Mouse (Mus musculus) liver, embryonic 16.5 days (tissue): ENCODE data around the gene Prkd2. TPM values are rescaled to one million over a fixed set of nuclear protein-coding genes. Genes with fewer than 3 reads are reported as not detected.

Source experiments
- ATAC-seq: fragments of 200-750 bp; cut with Nextera tagmentation; 2 replicates; pipeline ENCODE4 v1.8.0; 2017; ENCODE audit warnings: low read depth, mild to moderate bottlenecking, moderate number of reproducible peaks, moderate library complexity
- H3K27ac ChIP-seq: fragments of 300-500 bp; sonication (generic); 2 replicates; pipeline ENCODE4 v1.5.1; 2014; ENCODE audit warnings: mild to moderate bottlenecking, low read length
- H3K27me3 ChIP-seq: fragments of 300-500 bp; sonication (generic); 2 replicates; pipeline ENCODE4 v1.6.1; 2014; ENCODE audit warnings: low read depth, low read length, mixed read lengths; ENCODE audit not compliant: control insufficient read depth, insufficient read depth
- H3K36me3 ChIP-seq: fragments of 300-500 bp; sonication (generic); 2 replicates; pipeline ENCODE4 v1.6.1; 2014; ENCODE audit warnings: mild to moderate bottlenecking; ENCODE audit not compliant: control insufficient read depth, insufficient read depth
- H3K4me1 ChIP-seq: fragments of 300-500 bp; sonication (generic); 2 replicates; pipeline ENCODE4 v1.6.1; 2014; ENCODE audit warnings: low read depth, low read length, mixed read lengths; ENCODE audit not compliant: control insufficient read depth
- H3K4me2 ChIP-seq: fragments of 300-500 bp; sonication (generic); 2 replicates; pipeline ENCODE4 v1.6.1; 2014; ENCODE audit warnings: low read depth, low read length, mixed read lengths
- H3K4me3 ChIP-seq: fragments of 300-500 bp; sonication (generic); 2 replicates; pipeline ENCODE4 v1.5.1; 2014; ENCODE audit warnings: low read depth, mild to moderate bottlenecking, low read length
- H3K9ac ChIP-seq: fragments of 300-500 bp; sonication (generic); 2 replicates; pipeline ENCODE4 v1.6.1; 2014; ENCODE audit warnings: low read depth, low read length
- H3K9me3 ChIP-seq: fragments of 300-500 bp; sonication (generic); replicated peaks from 2 replicates; pipeline ENCODE4 v1.6.1; 2016; ENCODE audit warnings: low read length; ENCODE audit not compliant: control insufficient read depth
- WGBS: fragments of 180-500 bp; shearing (Covaris S2); extraction: QIAGEN DNeasy Blood & Tissue Kit; methylation state at CpG from one replicate; pipeline ENCODE4 v1.1.7; 2014; ENCODE audit not compliant: insufficient replicate concordance; 5-methylcytosine and 5-hydroxymethylcytosine counted together
- polyA plus RNA-seq: library from polyadenylated mRNA; unstranded; fragments of >200 nt; fragmentation: Nextera tagmentation; extraction: Ambion mirVana; gene quantifications from 2 replicates; pipeline ENCODE4 v1.2.1, GENCODE M21; 2015

Prkd2 gene
- polyA plus RNA-seq, 1 experiment from 2014 or later, result 3.6 TPM

DNA sequence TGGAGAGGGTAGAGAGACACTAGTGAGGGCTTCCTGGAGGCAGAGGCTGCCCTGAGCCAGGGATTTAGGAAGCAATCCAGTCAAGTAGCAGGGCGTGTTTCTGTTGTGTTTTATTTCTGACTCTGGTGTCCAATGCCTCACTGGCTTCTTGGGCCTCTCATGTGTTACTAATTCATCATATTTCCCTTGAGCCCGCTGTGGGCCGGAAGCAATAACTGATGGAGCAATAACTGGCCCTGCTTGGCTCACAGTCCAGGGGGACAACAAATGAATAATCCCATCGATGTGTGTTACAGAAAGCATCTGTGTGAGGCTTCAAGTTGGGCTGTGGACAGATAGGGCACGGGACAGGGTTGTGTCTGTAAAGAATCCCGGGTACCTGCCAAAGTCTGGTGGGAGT is 69.7 kb downstream of the Prkd2 start:
- Histone ChIP-seq H3K36me3 (peaks cover 27% of the 10 kb centered on the region), H3K4me1 (no peaks in the 10 kb centered on the region; the same call in 1 of the 2 replicates), H3K4me3 (no peak overlapping the region), H3K4me2 (no peak overlapping the region), H3K27ac (no peak overlapping the region), H3K9me3 (no peaks in the 10 kb centered on the region), H3K27me3 (peaks cover 10% of the 10 kb centered on the region), H3K9ac (no peak overlapping the region)
- WGBS, result 71% methylated on average over 6 of the region's 6 CpGs
- ATAC-seq, result no peak

DNA sequence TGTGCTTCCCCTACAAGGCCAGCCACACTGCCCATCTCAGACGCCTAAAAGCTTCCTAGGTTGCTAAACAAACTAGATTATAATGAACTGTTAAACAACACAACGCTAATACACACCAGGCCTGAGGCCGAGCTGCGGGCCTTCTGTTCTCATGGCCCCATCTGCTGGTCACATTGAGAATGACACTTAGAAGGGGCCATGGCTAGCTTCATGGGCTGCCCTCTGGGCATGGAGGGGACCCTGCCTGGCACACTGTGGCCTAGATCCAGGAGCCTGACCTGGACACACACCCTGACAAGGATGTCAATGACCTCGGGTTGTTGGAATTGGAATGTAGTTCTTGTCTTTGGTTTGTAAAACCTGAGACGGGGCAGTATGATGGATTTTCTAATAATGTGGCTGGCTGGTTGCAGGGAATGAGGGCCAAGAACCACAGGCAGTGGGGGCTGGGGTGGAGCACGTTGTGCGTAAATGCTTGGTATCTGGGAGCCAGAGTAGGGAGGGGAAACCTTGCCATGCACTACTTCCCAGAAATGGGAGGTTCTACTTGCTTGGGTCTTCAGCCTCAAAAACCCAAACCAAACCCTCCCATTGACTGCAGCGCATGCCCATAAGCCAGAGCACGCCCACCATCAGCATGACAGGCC is 71.2 kb downstream of the Prkd2 start:
- peak; percentile 25; the same call in 1 of the 2 replicates for ATAC-seq
- 31% methylated on average over 10 of the region's 10 CpGs for WGBS
- Histone ChIP-seq H3K4me2 (no peak overlapping the region), H3K27ac (no peak overlapping the region), H3K4me1 (peaks cover 2% of the 10 kb centered on the region), H3K36me3 (peaks cover 42% of the 10 kb centered on the region), H3K9me3 (no peaks in the 10 kb centered on the region), H3K27me3 (peaks cover 4% of the 10 kb centered on the region), H3K9ac (no peak overlapping the region), H3K4me3 (no peak overlapping the region)

DNA sequence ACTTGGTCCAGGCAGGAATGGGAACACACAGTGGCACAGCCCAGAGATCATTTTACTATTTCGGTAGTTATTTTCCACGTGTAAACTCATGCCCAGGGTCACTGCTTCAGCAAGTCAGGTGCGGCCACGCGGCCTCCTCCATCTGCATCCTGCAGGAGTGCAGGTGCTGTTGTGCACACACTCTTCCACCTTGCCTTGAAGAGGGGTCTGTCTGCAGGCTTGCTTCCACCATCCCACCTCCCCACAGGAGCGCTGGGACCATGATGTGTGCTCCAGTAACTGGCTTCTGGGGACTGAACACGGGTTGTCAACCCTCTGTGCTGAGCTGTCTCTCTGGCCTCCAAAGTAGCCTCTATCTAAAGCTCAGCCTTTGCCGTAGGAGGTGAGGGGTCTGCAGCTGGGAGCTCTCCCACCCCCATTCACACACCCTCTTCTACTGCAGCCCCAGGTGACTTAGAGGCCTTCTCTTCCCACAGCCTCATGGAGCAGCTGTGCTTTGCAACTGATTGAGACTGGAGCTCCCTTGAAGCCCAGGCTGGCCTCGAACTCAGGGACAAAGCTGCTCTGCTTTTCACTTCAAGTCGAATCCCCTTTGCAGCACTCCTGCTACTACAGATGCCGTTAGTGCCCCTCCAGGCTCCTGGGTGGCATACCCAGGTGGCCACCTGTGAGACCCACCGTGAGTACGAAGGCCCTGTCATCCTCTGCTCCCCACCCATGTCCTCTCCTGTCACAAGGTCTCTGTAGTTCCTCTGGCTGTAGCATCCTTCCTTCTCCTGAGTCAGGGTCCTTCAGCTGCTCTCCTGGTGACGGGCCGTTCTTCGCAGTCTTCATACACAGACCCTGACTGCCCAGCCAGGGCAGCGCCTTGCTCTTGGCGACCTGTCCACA is 72.0 kb downstream of the Prkd2 start:
- 83% methylated on average over 18 of the region's 18 CpGs for WGBS
- no peak overlapping the region for H3K4me3 ChIP-seq
- no peak overlapping the region for H3K27ac ChIP-seq
- no peak overlapping the region for H3K4me2 ChIP-seq
- H3K9me3 ChIP-seq, result no peaks in the 10 kb centered on the region
- ATAC-seq, result no peak
- no peaks in the 10 kb centered on the region for H3K27me3 ChIP-seq
- peaks cover 10% of the 10 kb centered on the region for H3K4me1 ChIP-seq
- H3K9ac ChIP-seq, result no peak overlapping the region
- peaks cover 44% of the 10 kb centered on the region for H3K36me3 ChIP-seq

DNA sequence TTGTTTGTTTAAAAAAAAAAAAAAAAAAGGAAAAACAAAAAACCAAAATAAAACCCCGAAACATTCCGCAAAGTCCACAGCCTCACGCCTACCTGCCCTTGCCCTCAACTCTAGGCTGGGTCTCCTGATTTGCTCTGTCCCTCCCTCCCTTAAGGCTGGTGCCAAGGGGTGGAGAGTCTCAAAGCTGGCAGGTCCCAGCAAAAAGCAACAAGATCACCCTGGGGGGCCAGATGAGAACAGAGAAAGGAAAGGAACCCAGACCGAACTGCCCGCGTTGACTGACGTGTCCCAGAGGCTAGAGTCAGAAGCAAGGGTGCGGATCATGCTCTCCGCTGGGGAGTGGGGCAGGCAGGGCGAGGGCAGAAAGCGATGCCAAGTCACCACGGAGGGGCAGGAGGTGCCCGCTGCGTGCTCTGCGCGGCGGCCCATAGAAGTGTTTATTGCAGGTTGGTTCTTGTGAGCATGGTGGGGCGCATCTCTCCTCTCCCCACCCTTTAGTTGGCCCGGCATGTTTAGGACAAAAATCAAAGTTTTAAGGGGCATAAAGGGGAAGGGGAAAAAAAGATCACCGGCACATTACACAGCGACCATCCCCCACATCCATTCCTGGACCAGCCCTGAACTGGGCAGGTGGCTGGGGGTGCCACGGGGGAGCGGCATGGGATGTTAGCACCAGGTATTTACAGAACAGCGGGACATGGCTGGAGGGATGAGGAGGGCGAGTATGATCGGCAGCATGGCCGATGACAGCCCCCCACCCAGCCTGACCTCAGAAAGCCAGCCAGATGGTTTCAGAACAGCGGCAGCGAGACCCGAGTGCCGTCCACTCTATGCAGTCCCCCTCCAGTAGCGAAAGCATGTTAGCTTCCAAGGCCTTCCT is 73.0 kb downstream of the Prkd2 start:
- Histone ChIP-seq H3K4me2 (no peak overlapping the region), H3K36me3 (peaks cover 44% of the 10 kb centered on the region), H3K9me3 (no peaks in the 10 kb centered on the region), H3K27ac (no peak overlapping the region), H3K27me3 (no peaks in the 10 kb centered on the region), H3K4me3 (no peak overlapping the region), H3K9ac (no peak overlapping the region), H3K4me1 (peaks cover 18% of the 10 kb centered on the region)
- ATAC-seq, result no peak
- 91% methylated on average over 32 of the region's 32 CpGs for WGBS

DNA sequence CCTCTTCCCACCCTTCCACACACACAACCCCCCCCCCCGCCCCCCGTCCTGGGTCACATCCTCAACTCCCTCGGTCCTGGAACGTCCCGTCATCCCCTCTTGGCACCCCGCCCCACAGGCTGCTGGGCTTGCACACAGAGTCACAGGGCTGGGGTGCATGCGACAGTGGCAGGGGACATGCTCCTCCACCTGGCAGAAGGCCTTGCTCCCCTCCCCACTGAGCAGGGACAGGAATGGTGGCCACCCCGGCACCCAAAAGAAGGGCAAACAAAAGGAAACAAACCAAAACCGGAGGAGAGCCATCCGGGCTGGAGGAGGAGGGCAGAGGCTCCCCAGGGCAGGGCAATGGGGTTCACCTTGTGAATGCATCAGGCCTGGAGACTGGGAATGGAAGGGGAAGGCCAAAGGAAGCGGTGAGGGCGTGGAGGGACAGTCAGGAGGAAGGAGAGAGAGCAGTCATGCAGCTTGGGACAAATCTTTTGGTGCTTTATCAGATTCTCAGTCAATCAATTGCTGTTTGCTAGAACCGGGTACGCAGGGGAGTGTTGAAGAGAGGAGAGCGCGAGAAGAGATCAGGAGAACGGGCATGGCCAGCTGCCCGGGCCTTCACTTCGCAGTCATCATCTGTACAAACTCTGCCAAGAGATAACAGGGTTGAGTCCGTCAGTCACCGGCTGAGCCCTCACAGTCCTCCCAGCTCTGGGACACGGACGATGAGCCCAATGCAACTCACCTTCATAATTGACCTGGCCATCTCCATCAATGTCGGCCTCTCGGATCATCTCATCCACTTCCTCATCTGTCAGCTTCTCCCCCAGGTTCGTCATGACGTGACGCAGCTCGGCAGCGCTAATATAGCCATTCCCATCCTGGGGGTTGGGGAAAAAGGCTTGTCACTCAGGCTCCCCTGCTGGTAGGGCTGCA is 73.9 kb downstream of the Prkd2 start:
- Histone ChIP-seq H3K36me3 (peaks cover 44% of the 10 kb centered on the region), H3K27ac (no peak overlapping the region), H3K4me2 (no peak overlapping the region), H3K4me3 (no peak overlapping the region), H3K9ac (no peak overlapping the region), H3K4me1 (peaks cover 27% of the 10 kb centered on the region), H3K9me3 (no peaks in the 10 kb centered on the region), H3K27me3 (no peaks in the 10 kb centered on the region)
- no peak for ATAC-seq
- WGBS, result 73% methylated on average over 30 of the region's 30 CpGs

DNA sequence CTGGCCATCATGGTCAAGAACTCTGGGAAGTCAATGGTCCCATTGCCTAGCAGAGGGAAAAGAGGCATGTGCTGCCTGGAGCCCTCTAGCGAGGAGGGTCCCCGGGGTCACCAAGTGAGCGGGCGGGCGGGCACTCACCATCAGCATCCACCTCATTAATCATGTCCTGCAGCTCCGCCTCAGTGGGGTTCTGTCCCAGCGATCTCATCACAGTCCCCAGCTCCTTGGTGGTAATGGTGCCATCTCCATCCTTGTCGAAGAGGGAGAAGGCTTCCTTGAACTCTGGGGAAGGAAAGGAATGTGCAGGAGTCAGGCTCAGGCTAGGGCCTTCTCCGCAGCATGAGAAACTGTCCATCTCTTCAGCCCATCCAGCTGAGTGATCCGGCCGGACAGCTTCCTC is 74.7 kb downstream of the Prkd2 start:
- ATAC-seq, result no peak
- 89% methylated on average over 11 of the region's 11 CpGs for WGBS
- Histone ChIP-seq H3K36me3 (peaks cover 44% of the 10 kb centered on the region), H3K27ac (no peak overlapping the region), H3K4me1 (peaks cover 36% of the 10 kb centered on the region), H3K9ac (no peak overlapping the region), H3K27me3 (no peaks in the 10 kb centered on the region), H3K9me3 (no peaks in the 10 kb centered on the region), H3K4me2 (no peak overlapping the region), H3K4me3 (no peak overlapping the region)

DNA sequence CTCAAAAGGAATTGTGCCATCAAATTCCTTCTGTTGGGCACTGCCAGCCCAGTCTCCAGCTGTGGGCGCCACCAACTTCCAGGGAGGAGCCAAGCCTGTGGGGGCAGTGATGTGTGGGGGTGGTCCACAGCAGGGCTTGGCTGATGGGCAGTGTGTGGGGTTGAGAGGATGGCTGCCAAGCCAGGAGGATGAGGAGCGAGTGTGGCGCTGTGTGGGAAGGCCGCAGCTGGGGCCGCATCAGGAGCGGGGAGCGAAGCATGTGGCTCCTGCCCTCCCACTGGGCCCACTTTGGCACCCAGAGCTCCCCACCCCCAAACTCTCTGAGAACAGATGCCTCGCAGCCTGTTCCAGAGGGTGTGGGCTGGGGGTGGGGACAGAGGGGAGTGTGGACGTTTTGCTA is 75.3 kb downstream of the Prkd2 start:
- Histone ChIP-seq H3K27ac (no peak overlapping the region), H3K9me3 (no peaks in the 10 kb centered on the region), H3K4me3 (no peak overlapping the region), H3K36me3 (peaks cover 44% of the 10 kb centered on the region), H3K9ac (no peak overlapping the region), H3K4me1 (peaks cover 39% of the 10 kb centered on the region), H3K4me2 (no peak overlapping the region), H3K27me3 (no peaks in the 10 kb centered on the region)
- no peak for ATAC-seq
- 91% methylated on average over 9 of the region's 9 CpGs for WGBS

DNA sequence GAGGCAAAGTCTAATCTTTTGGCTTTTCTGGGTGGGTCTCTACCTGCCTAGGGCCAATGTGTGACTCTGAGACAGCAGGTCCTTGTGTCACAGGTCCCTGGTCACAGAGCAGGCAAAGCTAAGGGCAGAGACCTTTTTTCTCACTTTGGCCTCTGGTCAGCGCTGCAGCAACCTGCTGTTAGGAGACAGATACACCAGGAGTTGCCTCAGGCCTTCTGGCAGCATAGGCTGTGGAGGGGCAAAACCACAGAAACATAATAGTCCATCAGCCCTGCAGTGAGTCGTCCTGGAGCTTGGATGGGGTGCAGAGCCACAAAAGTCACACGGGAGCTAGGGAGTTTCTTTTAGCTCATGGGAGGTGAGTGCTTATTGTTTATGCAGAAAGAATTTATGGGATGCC is 76.0 kb downstream of the Prkd2 start:
- Histone ChIP-seq H3K4me1 (peaks cover 39% of the 10 kb centered on the region), H3K27me3 (no peaks in the 10 kb centered on the region), H3K4me3 (no peak overlapping the region), H3K9ac (no peak overlapping the region), H3K9me3 (no peaks in the 10 kb centered on the region), H3K4me2 (no peak overlapping the region), H3K27ac (no peak overlapping the region), H3K36me3 (peaks cover 44% of the 10 kb centered on the region)
- no peak for ATAC-seq
- 81% methylated on average over 3 of the region's 3 CpGs for WGBS
